Mouse (Mus musculus) heart, adult 2 months (tissue): Measurements from ENCODE around the gene Klhdc4.

Experiments used
- CTCF ChIP-seq: fragments of 200-600 bp; IDR thresholded peaks from 2 replicates; pipeline ENCODE4 v1.8.1; 2022; ENCODE audit warnings: antibody characterized with exemption, mild to moderate bottlenecking, moderate library complexity
- POLR2A ChIP-seq: fragments of 200-500 bp; IDR thresholded peaks from 2 replicates; pipeline ENCODE4 v1.6.1; 2011; ENCODE audit warnings: mild to moderate bottlenecking, low read depth, low read length, control low read depth; ENCODE audit not compliant: insufficient read depth

DNA sequence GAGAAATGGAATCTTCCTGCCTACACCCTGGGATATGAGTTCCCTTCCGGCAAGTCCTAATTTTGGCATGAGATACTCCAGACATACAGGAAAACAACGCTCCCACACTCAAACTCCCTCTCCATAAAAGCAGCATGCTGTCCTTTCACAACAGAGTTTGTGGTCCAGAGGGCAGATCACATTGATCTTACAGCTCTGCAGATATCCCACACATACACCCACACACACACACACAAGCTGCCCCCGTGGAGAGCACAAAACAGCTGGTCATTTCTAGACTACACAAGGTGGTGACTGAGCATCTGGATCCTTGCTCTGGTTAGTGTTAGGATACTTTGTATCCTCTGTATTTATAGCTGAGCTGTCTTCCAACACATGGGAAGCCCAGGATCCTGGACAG lies 45.7 kb upstream of the Klhdc4 start:
- no peak for TF ChIP-seq POLR2A
- no peak for TF ChIP-seq CTCF
